Mouse (Mus musculus) layer of hippocampus, postnatal 10 days (tissue): Measurements from ENCODE around the gene Arap2. TPM values are rescaled to one million over a fixed set of nuclear protein-coding genes. Genes with fewer than 3 reads are reported as not detected.
A peak's percentile ranks its signal among the peaks of the same experiment; 100 is the strongest.

Experiments used
- DNase-seq, 2 experiments: peaks; one replicate each; pipeline ENCODE4 v3.0.0; 2021; ENCODE audit warnings: low spot score in 2 of 2
- long read RNA-seq: library from polyadenylated mRNA; stranded (forward); transcript quantifications from one replicate; pipeline ENCODE4 v2.0.0, GENCODE M21; 2023
- total RNA-seq, 2 experiments: library from RNA; stranded (reverse); gene quantifications; 2 replicates each; pipeline ENCODE4 v1.2.3; 2021

The Arap2 gene
- total RNA-seq, result 10 to 100 TPM; 36.4 to 50.9 TPM
- long read RNA-seq, full-length matches to known transcripts, result 1 of 5 reads
- long read RNA-seq, partial matches to known transcripts, result 2 of 5 reads
- long read RNA-seq, other reads (novel, unspliced or antisense), result 2 of 5 reads

DNA sequence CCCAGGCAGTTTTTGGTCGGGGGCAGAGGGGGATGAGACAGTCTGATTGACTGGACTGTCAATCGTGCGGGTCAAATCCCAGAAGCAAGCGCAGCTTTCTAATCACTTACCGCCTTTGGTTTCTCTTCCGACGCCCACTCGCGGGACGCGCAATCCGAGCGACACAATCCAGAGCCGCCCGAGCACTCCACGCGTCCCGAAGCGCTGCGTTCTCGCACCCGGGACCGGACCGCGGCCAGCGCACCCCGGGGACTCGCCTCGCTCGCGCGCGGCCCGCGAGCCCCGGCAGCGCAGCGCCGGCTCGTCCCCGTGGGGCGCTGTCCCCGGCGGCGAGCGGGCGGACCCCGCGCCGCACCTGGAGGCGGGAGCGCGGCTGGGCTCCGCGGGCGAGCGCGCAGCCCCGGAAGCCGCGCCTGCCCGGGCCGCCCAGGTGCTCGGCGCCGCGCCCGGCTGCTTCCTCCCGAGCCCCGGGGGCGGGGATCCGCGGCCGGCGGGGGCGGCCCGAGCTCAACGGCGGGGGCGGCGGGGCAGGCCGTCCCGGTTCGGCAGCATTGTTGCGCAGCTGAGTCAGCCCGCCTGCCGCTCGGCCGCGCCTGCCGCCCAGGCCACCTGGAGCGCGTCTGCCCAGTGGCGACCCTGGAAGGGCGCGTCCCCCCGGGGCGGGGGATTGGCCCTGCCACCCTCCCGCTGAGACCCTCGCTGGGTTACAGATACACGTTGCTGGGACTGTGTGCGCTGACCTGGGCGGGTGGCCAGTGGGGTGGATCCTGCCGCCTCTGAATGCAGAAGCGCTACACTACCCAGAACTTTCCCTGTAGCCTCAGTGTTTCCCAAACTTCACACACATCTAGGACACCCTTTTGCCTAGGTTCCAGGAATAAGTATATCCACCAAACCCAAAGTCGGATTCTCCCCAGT, at the start of gene Arap2:
Gene Arap2, minus strand, starts transcription at position 376 of the 918 bp plus-strand sequence.
- peak; percentile 51 to 71 for DNase-seq

GRCm38 (mm10) chr5:62815741-62816140, 49.8 kb upstream of the Arap2 start:
- no peak for DNase-seq

DNA sequence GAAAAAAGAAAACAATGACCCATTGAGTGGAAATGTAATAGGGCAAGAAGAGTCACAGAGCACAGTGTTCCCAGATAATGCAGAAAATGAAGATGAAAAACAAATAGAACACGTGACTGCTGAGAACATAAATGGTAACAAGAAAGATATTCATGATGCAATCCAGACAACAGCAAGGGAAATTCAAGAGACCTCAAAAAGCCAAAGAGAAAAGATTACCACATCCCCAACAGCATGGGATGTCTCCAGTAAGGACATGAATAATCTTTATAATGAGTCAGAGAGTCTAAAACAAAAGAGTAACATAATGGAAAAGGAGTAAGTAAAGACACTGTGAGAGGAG, 48.1 kb upstream of the Arap2 start:
- no peak for DNase-seq

GRCm38 (mm10) chr5:62813402-62814071, 47.6 kb upstream of the Arap2 start, which contains the start of gene Dthd1:
Gene Dthd1 (plus strand): TSS chr5:62813823.
- no peak for DNase-seq

DNA sequence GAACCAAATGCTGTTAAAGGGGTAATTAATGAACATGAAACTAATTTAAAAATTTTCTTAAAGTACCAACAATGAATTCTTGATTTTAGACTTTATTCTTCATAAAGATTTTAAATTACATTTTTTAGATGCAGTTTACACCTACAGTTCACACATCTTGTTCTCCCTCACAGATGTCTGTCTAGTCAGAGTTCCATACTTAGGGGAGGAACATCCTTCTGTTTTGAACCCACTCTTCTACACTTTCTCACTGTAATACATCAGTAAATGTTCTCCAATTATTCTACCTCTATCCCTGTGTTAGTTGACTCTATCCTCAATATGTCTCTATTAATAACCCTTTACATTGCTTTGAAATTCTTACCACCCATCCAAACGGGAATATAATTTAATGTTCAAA, 26.8 kb upstream of the Arap2 start:
- no peak for DNase-seq

GRCm38 (mm10) chr5:62790921-62791564, 25.1 kb upstream of the Arap2 start:
- DNase-seq, result no peak

DNA sequence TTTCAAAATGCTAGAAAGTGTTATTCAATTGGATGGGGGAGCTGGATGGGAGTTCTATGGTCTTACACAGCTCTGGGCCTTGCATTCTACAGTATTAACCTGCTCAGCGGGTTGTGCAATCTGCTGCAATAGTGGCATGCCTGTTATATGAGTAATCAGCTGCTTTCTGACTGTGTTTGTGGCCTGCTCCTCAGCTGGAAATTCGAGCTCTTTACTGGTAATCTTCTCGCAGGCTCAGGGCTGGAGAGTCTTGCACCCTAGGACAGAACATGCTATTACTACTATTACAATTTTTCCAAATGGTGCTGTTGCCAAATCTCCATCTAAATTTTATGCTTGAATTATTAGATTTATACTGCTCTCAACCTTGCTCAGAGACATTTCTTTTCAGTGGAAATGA, 20.9 kb upstream of the Arap2 start:
- DNase-seq, result no peak

DNA sequence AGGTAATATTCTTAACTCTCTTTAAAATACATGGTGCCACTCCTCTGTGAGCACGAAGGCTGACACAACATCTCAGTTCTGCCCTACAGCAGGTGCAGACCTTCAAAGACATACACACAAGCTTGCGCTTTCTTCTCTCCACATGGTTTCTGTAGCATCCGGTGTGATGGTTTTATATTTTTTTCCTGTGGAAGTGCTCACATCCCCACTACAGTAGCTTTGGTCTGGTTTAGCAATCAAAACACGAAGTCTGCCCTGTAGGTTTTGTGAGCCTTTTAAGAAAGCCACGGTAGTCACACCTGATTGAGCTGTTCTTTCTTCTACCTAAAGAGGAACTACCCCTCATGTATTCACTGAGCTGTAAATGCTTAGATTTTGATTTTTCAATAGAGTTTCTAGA, 12.7 kb upstream of the Arap2 start:
- no peak for DNase-seq

- DNase-seq, result no peak
Observed at GRCm38 (mm10) chr5:62777804-62778203, 11.8 kb upstream of the Arap2 start.

- no peak for DNase-seq
Observed at GRCm38 (mm10) chr5:62771775-62772599, 6.0 kb upstream of the Arap2 start.

GRCm38 (mm10) chr5:62765459-62765783, 538 bp downstream of the Arap2 start:
- DNase-seq, result no peak

- no peak for DNase-seq
Observed at GRCm38 (mm10) chr5:62764161-62764560, 1.8 kb downstream of the Arap2 start.

DNA sequence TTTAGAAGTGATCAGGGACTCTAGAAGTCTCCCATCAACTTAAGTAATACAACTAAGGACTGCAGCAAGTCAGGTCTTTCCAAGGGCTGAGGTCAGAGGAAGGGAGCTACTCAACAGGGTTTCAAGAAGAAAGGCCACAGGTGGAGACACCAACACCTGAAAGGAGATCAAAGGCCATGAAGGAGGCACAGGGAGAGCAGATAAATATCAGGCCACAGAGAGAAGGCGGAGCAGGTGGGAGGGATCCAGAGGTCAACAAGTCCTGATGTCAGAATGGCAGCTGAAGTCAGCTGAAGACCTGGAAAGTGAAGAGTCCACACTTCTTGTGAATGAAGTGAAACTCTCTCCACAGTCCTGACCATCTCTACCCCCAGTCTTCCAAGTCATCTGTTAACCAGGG, 2.9 kb downstream of the Arap2 start:
- DNase-seq, result no peak

DNA sequence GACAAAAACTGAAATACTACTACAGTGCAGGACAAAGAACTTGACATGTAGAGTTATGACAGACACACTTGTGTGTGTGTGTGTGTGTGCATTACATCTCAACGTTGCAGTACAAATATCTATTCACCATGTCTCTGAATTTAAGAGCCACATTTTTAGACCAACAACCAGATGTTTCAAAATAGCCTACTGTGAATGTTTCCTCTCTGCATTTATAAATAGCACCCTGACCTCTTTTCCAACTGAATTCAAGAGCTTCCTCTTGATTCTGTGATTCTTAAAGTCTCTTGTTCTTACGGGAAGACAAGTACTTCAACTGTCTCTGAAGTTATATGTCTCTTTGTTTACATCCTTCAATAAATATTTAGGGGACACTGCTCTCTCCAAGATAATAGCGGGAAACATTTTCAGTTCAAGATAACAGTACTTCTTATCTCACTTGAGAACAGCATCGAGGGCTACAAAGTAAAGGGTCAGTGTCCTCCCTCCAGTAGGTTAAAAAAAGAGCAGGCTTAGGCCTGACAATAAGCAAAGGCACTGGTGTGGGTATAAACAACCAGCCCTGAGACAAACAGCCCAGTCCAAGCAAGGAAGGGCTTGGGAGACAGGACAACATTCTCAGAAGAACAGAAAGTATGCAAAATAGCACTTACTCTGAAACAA, 3.5 kb downstream of the Arap2 start:
- no peak for DNase-seq

GRCm38 (mm10) chr5:62760791-62761504, 5.0 kb downstream of the Arap2 start:
- DNase-seq, result no peak

- no peak for DNase-seq
Observed at GRCm38 (mm10) chr5:62755808-62756527, 10.0 kb downstream of the Arap2 start.

DNA sequence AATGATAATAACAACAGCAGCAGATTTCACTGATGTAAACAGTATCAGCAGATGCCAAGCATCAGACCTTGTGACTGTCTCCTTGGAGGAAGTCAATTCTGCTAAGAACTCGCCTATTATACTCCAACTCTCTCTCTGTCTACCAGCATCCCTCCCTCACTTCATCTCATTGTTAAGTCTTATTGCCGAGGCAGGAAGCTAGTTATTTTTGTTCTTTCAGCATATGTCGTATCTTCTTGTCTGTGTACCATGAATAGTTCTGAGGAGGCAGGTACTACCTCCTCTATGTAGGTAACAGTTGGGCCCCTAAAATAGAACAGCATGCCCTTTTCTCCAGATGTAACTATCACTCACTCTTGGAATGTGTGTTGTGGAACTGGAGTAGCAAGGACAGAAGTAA, 13.0 kb downstream of the Arap2 start:
- no peak for DNase-seq

DNA sequence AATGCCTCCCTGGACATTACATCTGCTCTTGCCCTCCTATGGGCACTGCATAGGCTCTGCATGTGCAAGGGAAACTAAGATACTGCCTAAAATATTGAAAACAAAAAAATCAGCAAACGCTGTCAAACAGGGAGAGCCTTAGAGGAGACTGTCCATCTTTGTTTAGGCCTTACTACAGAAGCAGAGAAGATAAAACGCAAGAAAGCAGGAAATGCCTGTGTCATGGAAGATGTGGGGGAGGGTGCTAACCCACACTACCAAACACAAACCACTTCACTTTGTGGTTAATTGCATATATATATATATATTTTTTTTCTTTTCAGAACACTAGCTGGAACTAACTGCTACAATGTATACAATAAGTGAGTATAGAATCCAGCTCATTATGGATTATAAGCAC, 14.3 kb downstream of the Arap2 start:
- no peak for DNase-seq

GRCm38 (mm10) chr5:62748168-62748567, 17.8 kb downstream of the Arap2 start:
- DNase-seq, result no peak
